16 mouse cellular contexts compared by ENCODE assay signal in the genomic region with DNA sequence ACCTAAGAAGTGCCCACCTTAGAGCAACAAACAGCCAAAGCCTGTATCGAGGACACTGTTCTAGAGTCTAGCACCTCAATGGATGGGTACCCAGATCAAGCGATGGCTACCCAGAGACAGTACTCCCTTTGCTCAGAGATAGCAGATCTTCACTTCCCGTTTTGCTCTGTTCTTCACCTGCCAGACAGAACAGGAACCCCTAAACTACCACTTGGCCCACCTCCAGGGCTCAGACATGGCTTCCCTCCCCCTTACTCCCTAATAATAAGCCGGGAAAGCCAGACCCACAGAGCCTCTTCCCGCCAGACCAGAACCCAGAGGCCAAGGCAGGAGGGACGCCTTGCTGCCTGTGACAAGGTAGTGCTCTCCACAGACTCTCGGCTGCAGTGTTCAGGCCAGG. TPM values are rescaled to one million over a fixed set of nuclear protein-coding genes. Genes with fewer than 3 reads are reported as not detected.
A peak's percentile ranks its signal among the peaks of the same experiment; 100 is the strongest.
DNase-seq lines count a peak whose midpoint lies in the region; ATAC-seq and TF ChIP-seq lines count a peak whose summit lies in the region.
"Had no signal": no experiment of that assay in that cellular context is flagged by ENCODE, and none has a peak within 500 bp of the region (broad histone marks: within the 10 kb centered on the region; RNA-seq: fewer than 3 reads in every experiment).

No protein-coding gene starts in this region.

- 64% methylated on average over 7 of the region's 7 CpGs for WGBS in liver, embryonic 13.5 days (ENCODE audit: insufficient replicate concordance)
- WGBS in liver, postnatal 0 days (ENCODE audit: insufficient replicate concordance), result 70% methylated on average over 7 of the region's 7 CpGs
- WGBS in limb, embryonic 13.5 days, result 71% methylated on average over 7 of the region's 7 CpGs
- 75% methylated on average over 7 of the region's 7 CpGs for WGBS in intestine, postnatal 0 days

- H3K36me3 ChIP-seq in liver, embryonic 13.5 days, result no peaks in the 10 kb centered on the region
- H3K36me3 ChIP-seq in liver, postnatal 0 days (replicated peaks; ENCODE audit: insufficient read depth, low read length), result no peaks in the 10 kb centered on the region
- peaks cover 18% of the 10 kb centered on the region for H3K36me3 ChIP-seq in limb, embryonic 13.5 days
- peaks cover 12% of the 10 kb centered on the region; the same call in 1 of the 2 replicates for H3K36me3 ChIP-seq in intestine, postnatal 0 days (ENCODE audit: control insufficient read depth, insufficient read depth)

- peak; percentile 18 for DNase-seq in gastrocnemius, adult 2 months
- DNase-seq in gastrocnemius, postnatal 25 days, result no peak
- DNase-seq in liver, embryonic 13.5 days, result no peak
- no peak for DNase-seq in liver, postnatal 0 days
- DNase-seq in MEL-GATA-1-ER (ENCODE audit: extremely low read depth, low read depth), result peak; percentile 63

- H3K4me3 ChIP-seq in gastrocnemius, adult 2 months, result no peak overlapping the region
- no peak overlapping the region for H3K4me3 ChIP-seq in liver, embryonic 13.5 days (replicated peaks)
- H3K4me3 ChIP-seq in liver, postnatal 0 days (ENCODE audit: low read depth, low read length), result no peak overlapping the region
- H3K4me3 ChIP-seq in limb, embryonic 13.5 days, result no peak overlapping the region
- no peak overlapping the region for H3K4me3 ChIP-seq in intestine, postnatal 0 days (ENCODE audit: low read depth, low read length)

- H3K9ac ChIP-seq in liver, embryonic 13.5 days, result no peak overlapping the region
- no peak overlapping the region for H3K9ac ChIP-seq in liver, postnatal 0 days (replicated peaks)
- H3K9ac ChIP-seq in limb, embryonic 13.5 days, result no peak overlapping the region
- H3K9ac ChIP-seq in intestine, postnatal 0 days (ENCODE audit: low read depth, low read length), result no peak overlapping the region

- no peaks in the 10 kb centered on the region for H3K27me3 ChIP-seq in liver, embryonic 13.5 days
- no peaks in the 10 kb centered on the region for H3K27me3 ChIP-seq in liver, postnatal 0 days (ENCODE audit: insufficient read depth, low read length)
- no peaks in the 10 kb centered on the region for H3K27me3 ChIP-seq in limb, embryonic 13.5 days
- H3K27me3 ChIP-seq in intestine, postnatal 0 days (replicated peaks; ENCODE audit: control insufficient read depth, insufficient read depth, low read length), result no peaks in the 10 kb centered on the region
- H3K27me3 ChIP-seq: forebrain, embryonic 15.5 days; hindbrain, embryonic 12.5 days had no signal

- no peaks in the 10 kb centered on the region for H3K9me3 ChIP-seq in liver, embryonic 13.5 days (replicated peaks)
- H3K9me3 ChIP-seq in liver, postnatal 0 days (ENCODE audit: low read length), result no peaks in the 10 kb centered on the region
- no peaks in the 10 kb centered on the region for H3K9me3 ChIP-seq in limb, embryonic 13.5 days
- H3K9me3 ChIP-seq in intestine, postnatal 0 days (ENCODE audit: control insufficient read depth), result no peaks in the 10 kb centered on the region
- H3K9me3 ChIP-seq: forebrain, embryonic 15.5 days; hindbrain, embryonic 12.5 days had no signal

- intact Hi-C loops in gastrocnemius, adult 2 months (cut with DNase I), result no loop called here

- no peak overlapping the region for H3K4me2 ChIP-seq in liver, embryonic 13.5 days
- H3K4me2 ChIP-seq in liver, postnatal 0 days (ENCODE audit: low read depth, low read length), result no peak overlapping the region
- peak overlapping the region; percentile 78; the same call in 1 of the 2 replicates for H3K4me2 ChIP-seq in limb, embryonic 13.5 days (replicated peaks)
- no peak overlapping the region for H3K4me2 ChIP-seq in intestine, postnatal 0 days (replicated peaks; ENCODE audit: low read depth)

- H3K27ac ChIP-seq in gastrocnemius, adult 2 months, result peak overlapping the region; percentile 100
- peak overlapping the region; percentile 24; the same call in 1 of the 2 replicates for H3K27ac ChIP-seq in liver, embryonic 13.5 days
- H3K27ac ChIP-seq in liver, postnatal 0 days (ENCODE audit: low read depth), result no peak overlapping the region
- no peak overlapping the region for H3K27ac ChIP-seq in limb, embryonic 13.5 days
- no peak overlapping the region for H3K27ac ChIP-seq in intestine, postnatal 0 days (ENCODE audit: low read depth, low read length)

- no peak for TF ChIP-seq CTCF in gastrocnemius, adult 2 months (IDR thresholded peaks at IDR 0.05)
- no peak for TF ChIP-seq CTCF in liver, postnatal 0 days (IDR thresholded peaks at IDR 0.05; ENCODE audit: low read depth)
- no peak for TF ChIP-seq CTCF in intestine, postnatal 0 days (IDR thresholded peaks at IDR 0.05; ENCODE audit: low read depth)

- H3K4me1 ChIP-seq in liver, embryonic 13.5 days (replicated peaks), result peaks cover 65% of the 10 kb centered on the region
- H3K4me1 ChIP-seq in liver, postnatal 0 days (ENCODE audit: insufficient read depth), result peaks cover 36% of the 10 kb centered on the region
- H3K4me1 ChIP-seq in limb, embryonic 13.5 days, result peaks cover 13% of the 10 kb centered on the region
- peaks cover 8% of the 10 kb centered on the region; the same call in 1 of the 2 replicates for H3K4me1 ChIP-seq in intestine, postnatal 0 days (replicated peaks; ENCODE audit: control insufficient read depth, insufficient read depth, low read length)

- no peak for ATAC-seq in liver, embryonic 13.5 days (ENCODE audit: low read depth)
- no peak for ATAC-seq in liver, postnatal 0 days
- ATAC-seq in limb, embryonic 13.5 days (ENCODE audit: low FRiP score, low read depth), result no peak
- no peak for ATAC-seq in intestine, postnatal 0 days

- TF ChIP-seq EP300 in liver, postnatal 0 days (IDR thresholded peaks at IDR 0.05; ENCODE audit: low read depth), result no peak

RNA-seq across cellular contexts. Expression of a gene that starts 1.2 kb away (rescaled TPM):
- 10 to 100 TPM; 35.6 to 37.7 TPM for total RNA-seq in gastrocnemius, adult 2 months (2021)
- 10 to 100 TPM; 28.8 to 32.5 TPM for total RNA-seq in gastrocnemius, postnatal 25 days (2021)
- polyA plus RNA-seq in liver, embryonic 13.5 days (2015; fragmentation: Nextera tagmentation; extraction: Ambion mirVana), result 3.5 and 4.9 TPM in 2 replicates
- polyA plus RNA-seq in liver, postnatal 0 days (2015; fragmentation: Nextera tagmentation; extraction: Ambion mirVana), result 3.2 and 3.8 TPM in 2 replicates
- 23.9 and 29.0 TPM in 2 replicates for polyA plus RNA-seq in limb, embryonic 13.5 days (2015; fragmentation: Nextera tagmentation; extraction: Ambion mirVana)
- polyA plus RNA-seq in intestine, postnatal 0 days (2015; fragmentation: Nextera tagmentation; extraction: Ambion mirVana), result 15.2 and 17.1 TPM in 2 replicates

RNA-seq across cellular contexts. Expression of a gene that starts 4.6 kb away (rescaled TPM):
- total RNA-seq in gastrocnemius, adult 2 months (2021), result 10 to 100 TPM; 18.4 to 19.0 TPM
- 10 to 100 TPM; 15.3 to 16.7 TPM for total RNA-seq in gastrocnemius, postnatal 25 days (2021)
- 4.1 and 4.8 TPM in 2 replicates for polyA plus RNA-seq in liver, embryonic 13.5 days (2015; fragmentation: Nextera tagmentation; extraction: Ambion mirVana)
- polyA plus RNA-seq in liver, postnatal 0 days (2015; fragmentation: Nextera tagmentation; extraction: Ambion mirVana), result 3.4 and 3.8 TPM in 2 replicates
- polyA plus RNA-seq in limb, embryonic 13.5 days (2015; fragmentation: Nextera tagmentation; extraction: Ambion mirVana), result 8.6 and 10.7 TPM in 2 replicates
- 3.6 and 4.0 TPM in 2 replicates for polyA plus RNA-seq in intestine, postnatal 0 days (2015; fragmentation: Nextera tagmentation; extraction: Ambion mirVana)

RNA-seq across cellular contexts. Expression of a gene that starts 10.7 kb away (rescaled TPM):
- total RNA-seq in gastrocnemius, adult 2 months (2021), result not detected
- not detected for total RNA-seq in gastrocnemius, postnatal 25 days (2021)
- 0.17 TPM in 1 of 2 replicates, not detected in the other for polyA plus RNA-seq in liver, embryonic 13.5 days (2015; fragmentation: Nextera tagmentation; extraction: Ambion mirVana)
- not detected in 2 replicates for polyA plus RNA-seq in liver, postnatal 0 days (2015; fragmentation: Nextera tagmentation; extraction: Ambion mirVana)
- polyA plus RNA-seq in limb, embryonic 13.5 days (2015; fragmentation: Nextera tagmentation; extraction: Ambion mirVana), result 3.1 and 4.2 TPM in 2 replicates
- polyA plus RNA-seq in intestine, postnatal 0 days (2015; fragmentation: Nextera tagmentation; extraction: Ambion mirVana), result 0.26 and 0.34 TPM in 2 replicates
- total RNA-seq: gastrocnemius, adult 8-10 months; heart, adult 8-10 months; layer of hippocampus, adult 8-10 months; left cerebral cortex, postnatal 10 days; megakaryocyte progenitor cell, adult 5-6 weeks; monocyte, adult 5-6 weeks had no signal
- polyA plus RNA-seq: forebrain, embryonic 15.5 days had no signal

RNA-seq across cellular contexts. Expression of a gene that starts 39.7 kb away (rescaled TPM):
- total RNA-seq in gastrocnemius, adult 2 months (2021), result 10 to 100 TPM; 28.4 to 32.3 TPM
- total RNA-seq in gastrocnemius, postnatal 25 days (2021), result 10 to 100 TPM; 33.1 to 34.3 TPM
- polyA plus RNA-seq in liver, embryonic 13.5 days (2015; fragmentation: Nextera tagmentation; extraction: Ambion mirVana), result 68.8 and 72.6 TPM in 2 replicates
- 36.4 and 36.9 TPM in 2 replicates for polyA plus RNA-seq in liver, postnatal 0 days (2015; fragmentation: Nextera tagmentation; extraction: Ambion mirVana)
- 73.1 and 82.9 TPM in 2 replicates for polyA plus RNA-seq in limb, embryonic 13.5 days (2015; fragmentation: Nextera tagmentation; extraction: Ambion mirVana)
- polyA plus RNA-seq in intestine, postnatal 0 days (2015; fragmentation: Nextera tagmentation; extraction: Ambion mirVana), result 177 and 201 TPM in 2 replicates

RNA-seq across cellular contexts. Expression of a gene that starts 52.7 kb away (rescaled TPM):
- total RNA-seq in gastrocnemius, adult 2 months (2021), result not detected
- total RNA-seq in gastrocnemius, postnatal 25 days (2021), result not detected
- not detected in 2 replicates for polyA plus RNA-seq in liver, embryonic 13.5 days (2015; fragmentation: Nextera tagmentation; extraction: Ambion mirVana)
- polyA plus RNA-seq in liver, postnatal 0 days (2015; fragmentation: Nextera tagmentation; extraction: Ambion mirVana), result not detected in 2 replicates
- polyA plus RNA-seq in limb, embryonic 13.5 days (2015; fragmentation: Nextera tagmentation; extraction: Ambion mirVana), result not detected in 2 replicates
- 0.20 TPM in 1 of 2 replicates, not detected in the other for polyA plus RNA-seq in intestine, postnatal 0 days (2015; fragmentation: Nextera tagmentation; extraction: Ambion mirVana)
- total RNA-seq: gastrocnemius, adult 8-10 months; heart, adult 8-10 months; layer of hippocampus, adult 8-10 months; left cerebral cortex, postnatal 10 days; megakaryocyte progenitor cell, adult 5-6 weeks; monocyte, adult 5-6 weeks had no signal
- polyA plus RNA-seq: embryonic facial prominence, embryonic 14.5 days; forebrain, embryonic 15.5 days; hindbrain, embryonic 12.5 days had no signal

Comparison
In these comparisons a context has a peak if more than half of its experiments do, and no peak if none do; other contexts are left out.
1. DNase-seq: peak in gastrocnemius, adult 2 months (single experiment) and MEL-GATA-1-ER (single experiment); none in gastrocnemius, postnatal 25 days (single experiment), liver, embryonic 13.5 days (single experiment) and liver, postnatal 0 days (single experiment).
2. H3K27ac ChIP-seq: peak in gastrocnemius, adult 2 months (single experiment) and liver, embryonic 13.5 days (single experiment); none in liver, postnatal 0 days (single experiment), limb, embryonic 13.5 days (single experiment) and intestine, postnatal 0 days (single experiment).